Mouse (Mus musculus) midbrain, embryonic 16.5 days (tissue): ENCODE measurements around the gene Klhl20. TPM values are rescaled to one million over a fixed set of nuclear protein-coding genes. Genes with fewer than 3 reads are reported as not detected.

Source experiments
- ATAC-seq: fragments of 200-750 bp; cut with Nextera tagmentation; 2 replicates; pipeline ENCODE4 v1.8.0; 2017; ENCODE audit warnings: moderate TSS enrichment
- H3K27ac ChIP-seq: fragments of 300-500 bp; sonication (generic); 2 replicates; pipeline ENCODE4 v1.5.1; 2014; ENCODE audit warnings: mild to moderate bottlenecking, low read length, mixed read lengths
- H3K27me3 ChIP-seq: fragments of 300-500 bp; sonication (generic); 2 replicates; pipeline ENCODE4 v1.6.1; 2014; ENCODE audit warnings: low read depth, low read length, mixed read lengths; ENCODE audit not compliant: control insufficient read depth, insufficient read depth
- H3K36me3 ChIP-seq: fragments of 300-500 bp; sonication (generic); 2 replicates; pipeline ENCODE4 v1.6.1; 2014; ENCODE audit warnings: mild to moderate bottlenecking, low read length, moderate library complexity, mixed read lengths; ENCODE audit not compliant: control insufficient read depth, insufficient read depth
- H3K4me1 ChIP-seq: fragments of 300-500 bp; sonication (generic); 2 replicates; pipeline ENCODE4 v1.6.1; 2014; ENCODE audit warnings: mild to moderate bottlenecking, low read length, mixed read lengths; ENCODE audit not compliant: control insufficient read depth, insufficient read depth
- H3K4me2 ChIP-seq: fragments of 300-500 bp; sonication (generic); 2 replicates; pipeline ENCODE4 v1.6.1; 2014; ENCODE audit warnings: mild to moderate bottlenecking, low read length, mixed read lengths
- H3K4me3 ChIP-seq: fragments of 300-500 bp; sonication (generic); 2 replicates; pipeline ENCODE4 v1.5.1; 2014; ENCODE audit warnings: low read depth, mild to moderate bottlenecking, low read length, moderate library complexity, mixed read lengths
- H3K9ac ChIP-seq: fragments of 300-500 bp; sonication (generic); 2 replicates; pipeline ENCODE4 v1.6.1; 2014; ENCODE audit warnings: low read depth, low read length, mixed read lengths
- H3K9me3 ChIP-seq: fragments of 300-500 bp; sonication (generic); replicated peaks from 2 replicates; pipeline ENCODE4 v1.6.1; 2014; ENCODE audit warnings: mild to moderate bottlenecking, low read length, mixed read lengths; ENCODE audit not compliant: control insufficient read depth, poor library complexity, severe bottlenecking
- WGBS: fragments of 180-500 bp; shearing (Covaris S2); extraction: QIAGEN DNeasy Blood & Tissue Kit; methylation state at CpG from one replicate; pipeline ENCODE4 v1.1.7; 2014; 5-methylcytosine and 5-hydroxymethylcytosine counted together
- polyA plus RNA-seq: library from polyadenylated mRNA; unstranded; fragments of >200 nt; fragmentation: Nextera tagmentation; extraction: Ambion mirVana; gene quantifications from 2 replicates; pipeline ENCODE4 v1.2.1, GENCODE M21; 2015

Klhl20 gene
- polyA plus RNA-seq, 1 experiment from 2014 or later, result 19.8 TPM

DNA sequence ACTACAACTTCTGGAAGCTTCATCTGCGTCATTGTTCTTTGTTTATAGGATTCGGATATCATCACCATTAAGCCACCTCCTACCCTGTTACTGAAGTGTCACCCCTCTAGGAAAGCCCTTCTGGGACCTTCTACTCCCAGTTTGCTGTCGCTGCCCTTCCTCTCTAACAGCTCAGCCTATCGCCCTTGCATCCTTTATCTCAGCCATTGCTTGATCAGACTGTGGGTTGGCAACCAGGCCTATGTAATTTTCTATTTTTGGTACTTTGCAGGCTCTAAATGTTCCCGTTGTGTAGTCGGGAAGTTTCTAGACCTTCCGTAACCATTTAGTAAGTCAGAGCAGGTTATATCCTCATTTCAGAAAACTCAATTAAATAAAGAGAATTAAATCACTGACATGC, 11.9 kb upstream of the Klhl20 start:
- peak; percentile 47 for ATAC-seq
- no peak overlapping the region; the same call in 1 of the 2 replicates for H3K9ac ChIP-seq
- 87% methylated on average over 7 of the region's 7 CpGs for WGBS

DNA sequence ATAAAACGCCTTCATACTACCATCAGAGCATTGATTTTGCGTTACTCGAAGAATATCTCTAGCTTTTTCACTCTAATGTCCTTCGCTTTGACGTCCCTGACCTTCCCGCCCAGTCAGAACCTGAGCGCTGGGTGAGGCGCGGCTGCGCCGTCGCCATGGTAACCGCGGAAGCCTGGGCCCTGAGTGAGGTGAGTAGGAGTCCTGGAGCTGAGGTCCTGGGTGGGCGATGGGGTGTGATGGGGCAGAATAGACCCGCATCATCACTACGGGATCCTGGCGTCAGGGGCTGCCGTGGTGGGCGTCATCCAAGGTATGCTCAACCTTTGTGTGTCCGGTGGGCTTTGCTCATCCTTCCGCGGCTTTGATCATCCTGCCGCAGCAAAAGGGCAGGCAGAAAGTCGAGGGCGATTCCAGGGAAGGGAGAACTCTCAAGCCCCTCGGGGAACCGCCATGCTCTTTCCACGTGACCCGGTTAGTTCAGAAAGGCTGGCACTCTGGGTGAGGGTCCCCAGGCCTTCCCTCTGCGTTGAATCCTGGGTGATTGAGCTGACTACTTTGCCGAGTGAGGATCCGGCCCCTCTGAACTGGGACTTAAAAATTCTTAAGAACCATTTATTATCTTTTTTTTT, 11.3 kb upstream of the Klhl20 start, which contains the start of gene Ankrd45:
Gene Ankrd45 (plus strand): TSS at position 161 of the 629 bp plus-strand sequence.
- 3% methylated on average over 33 of the region's 33 CpGs for WGBS
- peak within 1 kb of the TSS; percentile 56 for H3K4me2 ChIP-seq
- no peaks in the 10 kb centered on the region for H3K27me3 ChIP-seq
- H3K9ac ChIP-seq, result peak within 1 kb of the TSS; percentile 70
- H3K9me3 ChIP-seq, result no peaks in the 10 kb centered on the region
- peaks cover 7% of the 10 kb centered on the region for H3K4me1 ChIP-seq
- peak within 1 kb of the TSS; percentile 66 for H3K27ac ChIP-seq
- H3K36me3 ChIP-seq, result no peaks in the 10 kb centered on the region
- peak; percentile 97 for ATAC-seq
- H3K4me3 ChIP-seq, result peak within 1 kb of the TSS; percentile 46

More for the DNA sequence above, 11.9 kb upstream of the Klhl20 start:
- Histone ChIP-seq H3K36me3 (no peaks in the 10 kb centered on the region), H3K4me1 (peaks cover 7% of the 10 kb centered on the region), H3K9me3 (no peaks in the 10 kb centered on the region), H3K27ac (no peak overlapping the region), H3K4me2 (peak overlapping the region; percentile 56), H3K4me3 (peak overlapping the region; percentile 46), H3K27me3 (no peaks in the 10 kb centered on the region)

DNA sequence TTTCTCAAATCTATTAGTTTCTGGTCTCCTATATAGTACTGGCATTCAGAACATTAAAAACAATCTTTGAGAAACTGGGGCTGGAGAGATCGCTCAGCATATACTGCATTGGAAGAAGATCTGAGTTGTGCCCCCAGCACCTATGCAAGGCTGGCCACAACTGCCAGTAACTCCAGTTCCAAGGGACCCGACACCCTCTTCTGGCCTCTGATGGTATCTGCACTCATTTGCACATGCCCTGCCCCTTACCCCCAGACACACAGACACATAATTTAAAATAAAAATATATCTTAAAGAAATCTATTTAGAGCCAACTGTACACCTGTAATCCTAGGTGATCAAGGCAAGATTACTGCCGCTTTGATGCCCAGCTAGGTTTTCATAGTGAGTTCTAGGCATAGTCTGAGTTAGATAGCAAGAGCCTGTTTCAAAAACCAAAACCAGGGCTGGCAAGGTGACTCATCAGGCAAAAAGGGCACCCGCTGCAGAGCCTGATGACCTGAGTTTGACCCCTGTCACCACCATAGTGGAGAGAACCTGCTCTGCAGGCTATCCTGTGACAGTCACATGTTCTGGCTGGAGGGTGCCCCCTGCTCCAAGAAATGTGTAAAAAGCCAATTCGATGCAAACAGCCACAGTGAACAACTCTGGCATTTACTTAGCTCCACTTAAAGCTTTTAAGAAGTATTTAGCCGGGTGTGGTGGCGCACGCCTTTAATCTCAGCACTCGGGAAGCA, 8.9 kb upstream of the Klhl20 start:
- ATAC-seq, result no peak
- WGBS, result 91% methylated on average over 9 of the region's 9 CpGs
- Histone ChIP-seq H3K4me3 (no peak overlapping the region), H3K36me3 (no peaks in the 10 kb centered on the region), H3K9ac (no peak overlapping the region), H3K4me2 (no peak overlapping the region), H3K9me3 (no peaks in the 10 kb centered on the region), H3K4me1 (peaks cover 7% of the 10 kb centered on the region), H3K27ac (no peak overlapping the region), H3K27me3 (no peaks in the 10 kb centered on the region)

DNA sequence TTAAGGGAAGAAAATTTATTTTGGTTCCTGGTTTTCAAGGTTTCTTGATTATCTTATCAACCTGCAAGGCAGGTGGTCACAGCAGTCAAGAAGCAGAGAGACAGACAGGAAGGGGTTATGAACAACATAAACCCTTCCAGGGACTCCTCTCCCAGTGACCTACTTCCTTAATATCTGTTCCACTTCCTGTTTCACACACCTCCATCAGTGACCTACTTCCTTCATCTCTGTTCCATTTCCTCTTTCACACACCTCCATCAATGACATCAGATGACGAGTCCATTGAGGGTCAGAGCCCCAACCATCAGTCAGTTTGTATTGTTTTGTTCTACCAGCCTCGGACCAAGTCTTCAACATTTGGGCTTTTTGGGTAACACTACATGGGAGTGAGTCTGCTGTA, 8.2 kb upstream of the Klhl20 start:
- no peak overlapping the region for H3K27ac ChIP-seq
- H3K27me3 ChIP-seq, result no peaks in the 10 kb centered on the region
- no peak overlapping the region for H3K4me2 ChIP-seq
- peaks cover 7% of the 10 kb centered on the region for H3K4me1 ChIP-seq
- no peak overlapping the region for H3K9ac ChIP-seq
- H3K36me3 ChIP-seq, result no peaks in the 10 kb centered on the region
- WGBS, result 84% methylated on average over 2 of the region's 2 CpGs
- ATAC-seq, result no peak
- H3K9me3 ChIP-seq, result no peaks in the 10 kb centered on the region
- H3K4me3 ChIP-seq, result no peak overlapping the region

DNA sequence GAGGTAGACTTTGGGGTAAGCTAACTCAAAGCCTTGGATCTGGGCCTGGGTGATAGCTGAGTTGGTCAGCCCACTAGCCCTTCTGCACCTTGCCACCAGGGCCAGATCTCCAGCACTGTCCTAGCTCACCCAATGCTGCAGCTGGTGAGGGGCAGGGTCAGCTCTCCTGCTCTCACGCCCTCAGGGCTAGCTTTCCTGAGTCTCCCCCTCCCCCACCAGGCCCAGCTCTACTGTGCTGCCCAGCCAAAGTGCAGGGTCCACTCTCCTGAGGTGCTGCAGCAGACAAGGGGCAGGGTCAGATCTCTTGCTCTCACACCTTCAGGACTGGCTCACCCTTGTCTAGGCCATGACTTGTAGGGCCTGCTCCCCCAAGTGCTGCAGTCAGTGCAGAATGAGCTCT, 4.8 kb downstream of the Klhl20 start:
- no peaks in the 10 kb centered on the region for H3K27me3 ChIP-seq
- 88% methylated on average over 1 of the region's 1 CpGs for WGBS
- 0 out of 2 replicates have a peak, but pooled peaks cover 3% of the 10 kb centered on the region for H3K36me3 ChIP-seq
- H3K4me2 ChIP-seq, result no peak overlapping the region
- peaks cover 17% of the 10 kb centered on the region for H3K4me1 ChIP-seq
- H3K9me3 ChIP-seq, result no peaks in the 10 kb centered on the region
- H3K9ac ChIP-seq, result no peak overlapping the region
- ATAC-seq, result no peak
- no peak overlapping the region for H3K27ac ChIP-seq
- no peak overlapping the region for H3K4me3 ChIP-seq

DNA sequence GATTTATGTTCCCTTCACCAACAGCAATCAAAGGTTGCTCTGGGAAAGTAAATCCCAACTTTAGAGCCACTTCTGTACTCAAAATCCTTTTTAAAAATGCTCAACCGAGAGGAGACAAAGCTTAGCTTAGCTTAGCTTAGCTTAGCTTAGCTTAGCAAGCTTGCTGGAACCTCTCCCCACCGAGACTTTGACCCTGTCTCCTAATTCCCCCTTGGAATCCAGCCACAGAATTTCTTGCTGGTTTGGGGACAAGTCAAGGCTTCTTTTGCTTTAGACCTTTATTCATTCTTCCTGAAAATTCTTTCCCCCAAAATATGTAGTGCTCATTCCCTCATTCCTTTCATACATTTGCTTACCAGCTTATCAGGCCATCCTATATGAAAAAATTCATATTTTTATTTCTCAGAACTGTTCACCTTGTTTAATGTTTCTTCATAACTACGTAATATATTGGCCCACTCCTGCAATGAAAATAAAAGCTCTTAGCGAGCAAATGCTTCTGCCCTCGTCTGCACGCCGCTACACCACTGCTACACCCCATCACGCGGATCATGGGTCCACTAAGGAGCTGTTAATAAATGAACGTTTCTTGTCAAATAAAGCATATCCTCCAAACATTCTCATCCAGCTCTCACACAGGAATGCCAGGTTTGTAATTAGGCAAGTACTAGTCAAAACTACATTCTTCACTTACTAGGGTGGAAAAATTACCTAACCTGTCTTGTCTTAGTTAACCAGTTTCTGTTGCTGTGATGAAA, 8.5 kb downstream of the Klhl20 start:
- Histone ChIP-seq H3K27ac (no peak overlapping the region), H3K9ac (no peak overlapping the region), H3K27me3 (no peaks in the 10 kb centered on the region), H3K4me3 (no peak overlapping the region), H3K4me1 (0 out of 2 replicates have a peak, but pooled peaks cover 1% of the 10 kb centered on the region), H3K4me2 (no peak overlapping the region), H3K36me3 (peaks cover 8% of the 10 kb centered on the region; the same call in 1 of the 2 replicates), H3K9me3 (no peaks in the 10 kb centered on the region)
- 89% methylated on average over 10 of the region's 10 CpGs for WGBS
- ATAC-seq, result no peak

DNA sequence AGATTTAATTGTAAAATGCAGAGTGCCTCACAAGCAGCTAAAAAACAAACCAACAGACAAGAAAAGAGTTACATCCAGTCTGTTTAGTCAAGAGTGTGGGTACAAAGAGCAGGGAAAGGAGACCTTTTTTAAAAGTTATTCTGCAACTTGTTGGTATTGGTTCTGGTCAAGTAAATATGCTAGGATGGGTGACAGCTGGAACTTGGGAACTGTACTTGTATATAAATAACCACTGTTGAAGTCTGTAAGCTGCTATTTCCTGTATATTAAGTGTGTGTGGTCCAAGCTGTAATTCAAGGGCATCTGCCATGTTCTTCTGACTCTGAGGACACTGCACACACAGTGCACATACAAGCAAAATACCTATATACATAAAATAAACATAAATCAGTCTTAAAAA, 16.7 kb downstream of the Klhl20 start:
- no peak for ATAC-seq
- no peaks in the 10 kb centered on the region for H3K9me3 ChIP-seq
- no peaks in the 10 kb centered on the region for H3K4me1 ChIP-seq
- H3K27ac ChIP-seq, result no peak overlapping the region
- H3K9ac ChIP-seq, result no peak overlapping the region
- no peak overlapping the region for H3K4me3 ChIP-seq
- no peaks in the 10 kb centered on the region for H3K36me3 ChIP-seq
- H3K27me3 ChIP-seq, result no peaks in the 10 kb centered on the region
- H3K4me2 ChIP-seq, result no peak overlapping the region

DNA sequence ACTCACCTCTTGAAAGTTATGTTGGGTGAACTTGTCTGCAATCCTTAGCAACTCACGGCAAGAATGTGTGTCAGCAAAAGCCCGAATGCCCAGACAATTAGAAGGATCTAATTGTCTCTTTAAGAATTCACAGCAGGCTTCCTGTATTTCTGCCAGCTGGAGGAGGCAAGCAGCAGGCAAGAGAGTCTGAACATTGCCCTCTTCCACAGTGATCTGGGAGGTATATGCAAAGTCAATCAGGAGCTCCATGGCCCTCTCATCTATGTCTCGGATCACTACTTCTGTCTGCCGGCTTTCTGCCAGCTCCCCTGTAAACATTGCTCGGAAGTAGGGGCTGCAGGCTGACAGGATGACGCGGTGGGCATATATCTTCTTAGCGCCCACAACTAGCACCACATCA, 22.1 kb downstream of the Klhl20 start:
- Histone ChIP-seq H3K27ac (no peak overlapping the region), H3K9ac (no peak overlapping the region), H3K9me3 (no peaks in the 10 kb centered on the region), H3K4me2 (no peak overlapping the region), H3K4me3 (no peak overlapping the region), H3K4me1 (no peaks in the 10 kb centered on the region), H3K27me3 (no peaks in the 10 kb centered on the region), H3K36me3 (peaks cover 11% of the 10 kb centered on the region)
- ATAC-seq, result no peak
- WGBS, result 86% methylated on average over 8 of the region's 8 CpGs

DNA sequence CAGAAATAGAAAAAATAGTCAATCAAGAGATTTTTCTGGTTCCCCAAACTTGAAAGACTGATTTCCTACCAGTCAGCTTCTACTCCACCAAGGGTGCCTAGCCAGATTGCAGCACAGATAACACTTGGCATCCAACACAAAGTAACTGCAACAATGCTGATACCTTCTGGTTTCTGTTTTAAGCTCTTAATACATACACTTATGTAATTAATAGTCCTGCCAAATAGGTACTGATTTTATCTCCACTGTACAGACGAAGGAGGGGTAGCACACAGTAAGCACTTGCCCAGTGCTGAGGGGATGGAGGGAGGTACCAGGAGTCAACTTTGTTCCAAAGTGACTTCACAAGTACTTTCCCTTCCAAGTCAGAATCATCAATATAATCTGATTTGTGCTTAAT, 27.5 kb downstream of the Klhl20 start:
- Histone ChIP-seq H3K9me3 (no peaks in the 10 kb centered on the region), H3K36me3 (peaks cover 20% of the 10 kb centered on the region), H3K4me3 (no peak overlapping the region), H3K27me3 (no peaks in the 10 kb centered on the region), H3K4me1 (no peaks in the 10 kb centered on the region), H3K4me2 (no peak overlapping the region), H3K27ac (no peak overlapping the region), H3K9ac (no peak overlapping the region)
- 94% methylated on average over 1 of the region's 1 CpGs for WGBS
- ATAC-seq, result no peak
